Mouse (Mus musculus) neural tube, embryonic 14.5 days (tissue): ENCODE results near the gene Nrxn3. TPM values are rescaled to one million over a fixed set of nuclear protein-coding genes. Genes with fewer than 3 reads are reported as not detected.

ENCODE experiments used
- ATAC-seq: fragments of 200-750 bp; cut with Nextera tagmentation; 2 replicates; pipeline ENCODE4 v1.8.0; 2017; ENCODE audit warnings: low read depth, mild to moderate bottlenecking, moderate TSS enrichment, moderate library complexity
- H3K27ac ChIP-seq: fragments of 300-500 bp; sonication (generic); 2 replicates; pipeline ENCODE4 v1.5.1; 2014; ENCODE audit warnings: low read depth, mild to moderate bottlenecking, control low read depth, low read length, moderate library complexity, mixed read lengths
- H3K27me3 ChIP-seq: fragments of 300-500 bp; sonication (generic); 2 replicates; pipeline ENCODE4 v1.6.1; 2014; ENCODE audit warnings: low read length; ENCODE audit not compliant: control insufficient read depth, insufficient read depth
- H3K36me3 ChIP-seq: fragments of 300-500 bp; sonication (generic); 2 replicates; pipeline ENCODE4 v1.6.1; 2014; ENCODE audit warnings: low read length, mixed read lengths; ENCODE audit not compliant: control insufficient read depth, insufficient read depth
- H3K4me1 ChIP-seq: fragments of 300-500 bp; sonication (generic); 2 replicates; pipeline ENCODE4 v1.6.1; 2014; ENCODE audit warnings: low read length; ENCODE audit not compliant: control insufficient read depth, insufficient read depth
- H3K4me2 ChIP-seq: fragments of 300-500 bp; sonication (generic); 2 replicates; pipeline ENCODE4 v1.6.1; 2014; ENCODE audit warnings: mild to moderate bottlenecking, low read depth, low read length, control low read depth
- H3K4me3 ChIP-seq: fragments of 300-500 bp; sonication (generic); 2 replicates; pipeline ENCODE4 v1.5.1; 2014; ENCODE audit warnings: low read depth, low read length, control low read depth, mixed read lengths
- H3K9ac ChIP-seq: fragments of 300-500 bp; sonication (generic); replicated peaks from 2 replicates; pipeline ENCODE4 v1.6.1; 2014; ENCODE audit warnings: low read depth, mild to moderate bottlenecking, control low read depth, low read length, mixed read lengths
- H3K9me3 ChIP-seq: fragments of 300-500 bp; sonication (generic); 2 replicates; pipeline ENCODE4 v1.6.1; 2016; ENCODE audit warnings: low read length; ENCODE audit not compliant: control insufficient read depth
- WGBS: fragments of 180-500 bp; shearing (Covaris S2); extraction: QIAGEN DNeasy Blood & Tissue Kit; methylation state at CpG from one replicate; pipeline ENCODE4 v1.1.7; 2014; 5-methylcytosine and 5-hydroxymethylcytosine counted together
- polyA plus RNA-seq: library from polyadenylated mRNA; unstranded; fragments of >200 nt; fragmentation: Nextera tagmentation; extraction: Ambion mirVana; gene quantifications from 2 replicates; pipeline ENCODE4 v1.2.1, GENCODE M21; 2014

Gene Nrxn3
- polyA plus RNA-seq, 1 experiment from 2014 or later = 159 TPM

- no peaks in the 10 kb centered on the region for H3K36me3 ChIP-seq
- H3K4me1 ChIP-seq = no peaks in the 10 kb centered on the region
- no peak overlapping the region for H3K4me3 ChIP-seq
- no peak overlapping the region for H3K9ac ChIP-seq
- H3K4me2 ChIP-seq = no peak overlapping the region
- no peaks in the 10 kb centered on the region for H3K9me3 ChIP-seq
- no peaks in the 10 kb centered on the region for H3K27me3 ChIP-seq
- WGBS = 86% methylated on average over 2 of the region's 2 CpGs
- no peak for ATAC-seq
- no peak overlapping the region for H3K27ac ChIP-seq
Observed at GRCm38 (mm10) chr12:89742796-89743195, 1020.1 kb downstream of the Nrxn3 start.

- H3K4me2 ChIP-seq = no peak overlapping the region
- no peaks in the 10 kb centered on the region for H3K27me3 ChIP-seq
- peaks cover 15% of the 10 kb centered on the region; the same call in 1 of the 2 replicates for H3K4me1 ChIP-seq
- H3K9ac ChIP-seq = no peak overlapping the region
- no peak overlapping the region for H3K4me3 ChIP-seq
- H3K9me3 ChIP-seq = no peaks in the 10 kb centered on the region
- 25% methylated on average over 10 of the region's 10 CpGs for WGBS
- H3K27ac ChIP-seq = peak overlapping the region; percentile 52; the same call in 1 of the 2 replicates
- peak; percentile 86 for ATAC-seq
- H3K36me3 ChIP-seq = no peaks in the 10 kb centered on the region
Observed at GRCm38 (mm10) chr12:89764191-89765082, 1041.8 kb downstream of the Nrxn3 start.

GRCm38 (mm10) chr12:89765179-89765578 lies 1042.5 kb downstream of the Nrxn3 start:
- WGBS = 50% methylated on average over 2 of the region's 2 CpGs
- no peaks in the 10 kb centered on the region for H3K9me3 ChIP-seq
- no peak overlapping the region for H3K9ac ChIP-seq
- ATAC-seq = no peak
- no peak overlapping the region; the same call in 1 of the 2 replicates for H3K27ac ChIP-seq
- H3K4me3 ChIP-seq = no peak overlapping the region
- H3K4me1 ChIP-seq = peaks cover 15% of the 10 kb centered on the region; the same call in 1 of the 2 replicates
- no peaks in the 10 kb centered on the region for H3K36me3 ChIP-seq
- H3K4me2 ChIP-seq = no peak overlapping the region
- no peaks in the 10 kb centered on the region for H3K27me3 ChIP-seq

- H3K9me3 ChIP-seq = no peaks in the 10 kb centered on the region
- no peak overlapping the region for H3K4me3 ChIP-seq
- H3K9ac ChIP-seq = no peak overlapping the region
- no peaks in the 10 kb centered on the region for H3K4me1 ChIP-seq
- H3K4me2 ChIP-seq = no peak overlapping the region
- H3K27ac ChIP-seq = no peak overlapping the region
- no peaks in the 10 kb centered on the region for H3K36me3 ChIP-seq
- ATAC-seq = no peak
- WGBS = 86% methylated on average over 3 of the region's 3 CpGs
- H3K27me3 ChIP-seq = no peaks in the 10 kb centered on the region
Observed at GRCm38 (mm10) chr12:89788794-89789193, 1066.1 kb downstream of the Nrxn3 start.

- Histone ChIP-seq H3K9ac (no peak overlapping the region), H3K27ac (no peak overlapping the region), H3K9me3 (no peaks in the 10 kb centered on the region), H3K4me1 (no peaks in the 10 kb centered on the region), H3K27me3 (no peaks in the 10 kb centered on the region), H3K4me2 (no peak overlapping the region), H3K36me3 (no peaks in the 10 kb centered on the region), H3K4me3 (no peak overlapping the region)
- WGBS = 90% methylated on average over 1 of the region's 1 CpGs
- ATAC-seq = no peak
Observed at GRCm38 (mm10) chr12:89789981-89790380, 1067.3 kb downstream of the Nrxn3 start.

- Histone ChIP-seq H3K9ac (no peak overlapping the region), H3K27me3 (no peaks in the 10 kb centered on the region), H3K9me3 (no peaks in the 10 kb centered on the region), H3K36me3 (no peaks in the 10 kb centered on the region), H3K27ac (no peak overlapping the region), H3K4me2 (no peak overlapping the region), H3K4me1 (no peaks in the 10 kb centered on the region), H3K4me3 (no peak overlapping the region)
- WGBS = 82% methylated on average over 3 of the region's 3 CpGs
- no peak for ATAC-seq
Observed at GRCm38 (mm10) chr12:89791829-89792228, 1069.2 kb downstream of the Nrxn3 start.

GRCm38 (mm10) chr12:89794741-89795140 lies 1072.1 kb downstream of the Nrxn3 start:
- Histone ChIP-seq H3K36me3 (no peaks in the 10 kb centered on the region), H3K27me3 (no peaks in the 10 kb centered on the region), H3K4me3 (no peak overlapping the region), H3K9me3 (no peaks in the 10 kb centered on the region), H3K4me1 (no peaks in the 10 kb centered on the region), H3K4me2 (no peak overlapping the region), H3K9ac (no peak overlapping the region), H3K27ac (no peak overlapping the region)
- ATAC-seq = no peak
- 90% methylated on average over 6 of the region's 6 CpGs for WGBS

GRCm38 (mm10) chr12:89808217-89808616 lies 1085.5 kb downstream of the Nrxn3 start:
- Histone ChIP-seq H3K36me3 (no peaks in the 10 kb centered on the region), H3K27me3 (no peaks in the 10 kb centered on the region), H3K4me3 (no peak overlapping the region), H3K4me1 (no peaks in the 10 kb centered on the region), H3K9me3 (no peaks in the 10 kb centered on the region), H3K9ac (no peak overlapping the region), H3K27ac (no peak overlapping the region), H3K4me2 (no peak overlapping the region)
- no peak for ATAC-seq
- 63% methylated on average over 3 of the region's 3 CpGs for WGBS

GRCm38 (mm10) chr12:89810146-89810545 lies 1087.5 kb downstream of the Nrxn3 start:
- 85% methylated on average over 5 of the region's 5 CpGs for WGBS
- no peaks in the 10 kb centered on the region for H3K27me3 ChIP-seq
- ATAC-seq = no peak
- H3K9ac ChIP-seq = no peak overlapping the region
- no peak overlapping the region for H3K27ac ChIP-seq
- H3K4me3 ChIP-seq = no peak overlapping the region
- 0 out of 2 replicates have a peak, but pooled peaks cover 2% of the 10 kb centered on the region for H3K4me1 ChIP-seq
- H3K4me2 ChIP-seq = no peak overlapping the region
- no peaks in the 10 kb centered on the region for H3K9me3 ChIP-seq
- H3K36me3 ChIP-seq = no peaks in the 10 kb centered on the region
